Mouse (Mus musculus): ENCODE measurements around the gene Vmn2r38. TPM values are rescaled to one million over a fixed set of nuclear protein-coding genes. Genes with fewer than 3 reads are reported as not detected.
"Not testable (repeated sequence)": the region's sequence is repeated elsewhere in the genome, so short reads cannot be mapped to it uniquely, and the experiment has no call there.

The Vmn2r38 gene
- polyA plus RNA-seq (2012; rRNA removed), result not detected in 2 replicates

- not testable (repeated sequence) for DNase-seq (ENCODE audit: low spot score)
These were observed at the start of gene Vmn2r38 for GRCm38 (mm10) chr7:9097781-9098180. Gene Vmn2r38, minus strand, starts transcription at chr7:9097881.

GRCm38 (mm10) chr7:9065353-9065752 lies 32.3 kb downstream of the Vmn2r38 start:
- not testable (repeated sequence) for DNase-seq (ENCODE audit: low spot score)

- not testable (repeated sequence) for DNase-seq (ENCODE audit: low spot score)
These were observed 67.0 kb downstream of the Vmn2r38 start, which contains the start of gene Vmn2r39 for GRCm38 (mm10) chr7:9030698-9031097. Gene Vmn2r39, minus strand, starts transcription at chr7:9030798.

Other genes starting within 250 kb of the Vmn2r38 start
- not detected in 2 replicates for gene Vmn2r40, start 166.4 kb downstream of the Vmn2r38 start, polyA plus RNA-seq (2012; rRNA removed)
- not detected in 2 replicates for gene Vmn2r39, start 67.1 kb downstream of the Vmn2r38 start, polyA plus RNA-seq (2012; rRNA removed)
- not detected in 2 replicates for gene Vmn2r37, start 125.8 kb upstream of the Vmn2r38 start, polyA plus RNA-seq (2012; rRNA removed)